In the genomic region with DNA sequence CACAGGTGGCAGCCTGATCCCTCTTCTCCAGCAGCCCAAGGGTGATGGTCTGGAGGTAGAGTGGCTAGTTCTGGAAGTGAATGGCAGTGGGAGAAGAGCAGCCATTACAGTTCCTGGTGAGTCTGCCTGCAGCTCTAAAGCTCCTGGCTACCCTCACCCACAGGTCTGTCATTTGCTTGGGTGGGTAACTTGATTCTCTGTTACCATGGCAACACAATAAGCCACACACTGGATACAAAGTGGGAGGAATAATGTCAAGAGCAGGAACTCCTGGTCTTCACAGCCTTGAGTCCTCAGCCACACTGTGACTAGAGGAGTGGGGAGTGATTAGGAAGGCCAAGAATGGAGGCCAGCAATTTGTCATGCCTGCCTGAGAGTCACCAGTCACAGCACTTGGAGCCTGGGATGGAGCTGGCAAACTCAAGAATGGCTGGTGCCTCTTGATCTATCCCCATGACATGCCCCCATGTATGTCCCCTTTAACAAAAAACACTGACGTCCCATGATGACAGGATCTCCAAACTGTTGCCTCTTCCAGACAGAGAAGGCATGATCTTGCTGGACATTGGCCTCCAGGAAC, we compare ENCODE assay signal across 18 mouse cellular contexts. TPM values are rescaled to one million over a fixed set of nuclear protein-coding genes. Genes with fewer than 3 reads are reported as not detected.
DNase-seq lines count a peak whose midpoint lies in the region; ATAC-seq and TF ChIP-seq lines count a peak whose summit lies in the region.
"Had no signal": no experiment of that assay in that cellular context is flagged by ENCODE, and none has a peak within 500 bp of the region (broad histone marks: within the 10 kb centered on the region; RNA-seq: fewer than 3 reads in every experiment).

No protein-coding gene starts in this region.

- no peak overlapping the region for H3K4me2 ChIP-seq in forebrain, postnatal 0 days (ENCODE audit: low read depth)
- no peak overlapping the region for H3K4me2 ChIP-seq in forebrain, embryonic 11.5 days (ENCODE audit: low read depth, low read length, severe bottlenecking)
- no peak overlapping the region for H3K4me2 ChIP-seq in liver, embryonic 12.5 days
- H3K4me2 ChIP-seq: heart, embryonic 11.5 days had no signal

- H3K9ac ChIP-seq in forebrain, postnatal 0 days = no peak overlapping the region
- H3K9ac ChIP-seq in forebrain, embryonic 11.5 days (ENCODE audit: low read length) = no peak overlapping the region
- H3K9ac ChIP-seq in liver, embryonic 12.5 days = no peak overlapping the region
- H3K9ac ChIP-seq: liver, embryonic 14.5 days had no signal

- no peak overlapping the region for H3K4me3 ChIP-seq in forebrain, postnatal 0 days (ENCODE audit: low read depth, low read length)
- no peak overlapping the region for H3K4me3 ChIP-seq in forebrain, embryonic 11.5 days (ENCODE audit: low read depth, low read length)
- no peak overlapping the region for H3K4me3 ChIP-seq in liver, embryonic 12.5 days

- no peaks in the 10 kb centered on the region for H3K36me3 ChIP-seq in forebrain, postnatal 0 days (ENCODE audit: insufficient read depth)
- H3K36me3 ChIP-seq in forebrain, embryonic 11.5 days (ENCODE audit: control insufficient read depth, insufficient read depth, low read length) = no peaks in the 10 kb centered on the region
- peaks cover 22% of the 10 kb centered on the region for H3K36me3 ChIP-seq in liver, embryonic 12.5 days
- H3K36me3 ChIP-seq: G1E had no signal

- 87% methylated on average over 1 of the region's 1 CpGs for WGBS in forebrain, postnatal 0 days
- whole genome bisulfite sequencing in forebrain, embryonic 11.5 days = 88% methylated on average over 1 of the region's 1 CpGs
- WGBS in liver, embryonic 12.5 days (ENCODE audit: insufficient replicate concordance) = 71% methylated on average over 1 of the region's 1 CpGs

- H3K4me1 ChIP-seq in forebrain, postnatal 0 days (ENCODE audit: insufficient read depth) = no peaks in the 10 kb centered on the region
- peaks cover 2% of the 10 kb centered on the region; the same call in 1 of the 2 replicates for H3K4me1 ChIP-seq in forebrain, embryonic 11.5 days (replicated peaks; ENCODE audit: control insufficient read depth, insufficient read depth, low read length)
- peaks cover 8% of the 10 kb centered on the region for H3K4me1 ChIP-seq in liver, embryonic 12.5 days

- no peaks in the 10 kb centered on the region for H3K27me3 ChIP-seq in forebrain, postnatal 0 days (ENCODE audit: insufficient read depth, low read length)
- H3K27me3 ChIP-seq in forebrain, embryonic 11.5 days (ENCODE audit: control insufficient read depth, insufficient read depth, low read length) = no peaks in the 10 kb centered on the region
- H3K27me3 ChIP-seq in liver, embryonic 12.5 days (replicated peaks) = no peaks in the 10 kb centered on the region

- H3K27ac ChIP-seq in forebrain, postnatal 0 days (ENCODE audit: low read depth, low read length) = no peak overlapping the region
- no peak overlapping the region for H3K27ac ChIP-seq in forebrain, embryonic 11.5 days (ENCODE audit: low read depth, low read length)
- H3K27ac ChIP-seq in liver, embryonic 12.5 days = no peak overlapping the region
- H3K27ac ChIP-seq: liver, embryonic 14.5 days; stomach, postnatal 0 days had no signal

- no peak; the same call in 1 of the 2 replicates for ATAC-seq in forebrain, postnatal 0 days
- no peak for ATAC-seq in forebrain, embryonic 11.5 days (replicated peaks; ENCODE audit: low FRiP score)
- ATAC-seq in liver, embryonic 12.5 days = no peak
- ATAC-seq: lung, postnatal 0 days had no signal

- H3K9me3 ChIP-seq in forebrain, postnatal 0 days (ENCODE audit: low read length) = no peaks in the 10 kb centered on the region
- no peaks in the 10 kb centered on the region for H3K9me3 ChIP-seq in forebrain, embryonic 11.5 days (ENCODE audit: control insufficient read depth, low read length)
- no peaks in the 10 kb centered on the region for H3K9me3 ChIP-seq in liver, embryonic 12.5 days (replicated peaks)
- H3K9me3 ChIP-seq: G1E had no signal

- TF ChIP-seq CTCF in forebrain, postnatal 0 days (IDR thresholded peaks at IDR 0.05; ENCODE audit: low read depth) = no peak

- DNase-seq in forebrain, postnatal 0 days = peak; percentile 11
- DNase-seq in forebrain, embryonic 11.5 days (ENCODE audit: low spot score) = no peak
- peak; percentile 21 for DNase-seq in retina, postnatal 1 day
- DNase-seq in retina, embryonic 14.5 days (ENCODE audit: low spot score) = no peak
- DNase-seq in mesoderm, embryonic 11.5 days (ENCODE audit: low read depth, low spot score) = peak; percentile 18
- no peak for DNase-seq in yolk sac, embryonic 10.5 days (ENCODE audit: low spot score)
- DNase-seq: adrenal gland, adult 8-10 months; cerebellum, postnatal 36 days had no signal

RNA-seq across cellular contexts. Expression of a gene that starts 13.4 kb away (rescaled TPM):
- not detected in 2 replicates for total RNA-seq in forebrain, postnatal 0 days (2014; rRNA removed)
- polyA plus RNA-seq in forebrain, postnatal 0 days (2015; fragmentation: Nextera tagmentation; extraction: Ambion mirVana) = not detected in 2 replicates
- polyA plus RNA-seq in forebrain, embryonic 11.5 days (2014; fragmentation: Nextera tagmentation; extraction: Ambion mirVana) = not detected in 2 replicates
- not detected in 2 replicates for polyA plus RNA-seq in liver, embryonic 12.5 days (2016; fragmentation: Nextera tagmentation; extraction: Ambion mirVana)
- total RNA-seq: G1E; gastrocnemius, postnatal 4 days; layer of hippocampus, adult 8-10 months; left cerebral cortex, postnatal 25 days; megakaryocyte, adult 5-6 weeks had no signal
- polyA plus RNA-seq: G1E; heart, embryonic 11.5 days had no signal

RNA-seq across cellular contexts. Expression of a gene that starts 16.4 kb away (rescaled TPM):
- total RNA-seq in forebrain, postnatal 0 days (2014; rRNA removed) = 0.95 and 1.5 TPM in 2 replicates
- polyA plus RNA-seq in forebrain, postnatal 0 days (2015; fragmentation: Nextera tagmentation; extraction: Ambion mirVana) = 0.30 and 0.71 TPM in 2 replicates
- 0.11 TPM in 1 of 2 replicates, not detected in the other for polyA plus RNA-seq in forebrain, embryonic 11.5 days (2014; fragmentation: Nextera tagmentation; extraction: Ambion mirVana)
- polyA plus RNA-seq in liver, embryonic 12.5 days (2016; fragmentation: Nextera tagmentation; extraction: Ambion mirVana) = 0.10 and 0.15 TPM in 2 replicates
- polyA plus RNA-seq: G1E had no signal

RNA-seq across cellular contexts. Expression of a gene that starts 57.7 kb away (rescaled TPM):
- total RNA-seq in forebrain, postnatal 0 days (2014; rRNA removed) = 3.4 and 5.5 TPM in 2 replicates
- 0.75 and 1.2 TPM in 2 replicates for polyA plus RNA-seq in forebrain, postnatal 0 days (2015; fragmentation: Nextera tagmentation; extraction: Ambion mirVana)
- polyA plus RNA-seq in forebrain, embryonic 11.5 days (2014; fragmentation: Nextera tagmentation; extraction: Ambion mirVana) = 1.6 and 1.8 TPM in 2 replicates
- 7.5 and 7.6 TPM in 2 replicates for polyA plus RNA-seq in liver, embryonic 12.5 days (2016; fragmentation: Nextera tagmentation; extraction: Ambion mirVana)

Comparison
In these comparisons a context has a peak if more than half of its experiments do, and no peak if none do; other contexts are left out.
1. DNase-seq: peak in forebrain, postnatal 0 days (single experiment), retina, postnatal 1 day (single experiment) and mesoderm, embryonic 11.5 days (single experiment); none in forebrain, embryonic 11.5 days (single experiment), retina, embryonic 14.5 days (single experiment) and yolk sac, embryonic 10.5 days (single experiment).